Comparison of ENCODE assay signal across 8 mouse cellular contexts in the genomic region with DNA sequence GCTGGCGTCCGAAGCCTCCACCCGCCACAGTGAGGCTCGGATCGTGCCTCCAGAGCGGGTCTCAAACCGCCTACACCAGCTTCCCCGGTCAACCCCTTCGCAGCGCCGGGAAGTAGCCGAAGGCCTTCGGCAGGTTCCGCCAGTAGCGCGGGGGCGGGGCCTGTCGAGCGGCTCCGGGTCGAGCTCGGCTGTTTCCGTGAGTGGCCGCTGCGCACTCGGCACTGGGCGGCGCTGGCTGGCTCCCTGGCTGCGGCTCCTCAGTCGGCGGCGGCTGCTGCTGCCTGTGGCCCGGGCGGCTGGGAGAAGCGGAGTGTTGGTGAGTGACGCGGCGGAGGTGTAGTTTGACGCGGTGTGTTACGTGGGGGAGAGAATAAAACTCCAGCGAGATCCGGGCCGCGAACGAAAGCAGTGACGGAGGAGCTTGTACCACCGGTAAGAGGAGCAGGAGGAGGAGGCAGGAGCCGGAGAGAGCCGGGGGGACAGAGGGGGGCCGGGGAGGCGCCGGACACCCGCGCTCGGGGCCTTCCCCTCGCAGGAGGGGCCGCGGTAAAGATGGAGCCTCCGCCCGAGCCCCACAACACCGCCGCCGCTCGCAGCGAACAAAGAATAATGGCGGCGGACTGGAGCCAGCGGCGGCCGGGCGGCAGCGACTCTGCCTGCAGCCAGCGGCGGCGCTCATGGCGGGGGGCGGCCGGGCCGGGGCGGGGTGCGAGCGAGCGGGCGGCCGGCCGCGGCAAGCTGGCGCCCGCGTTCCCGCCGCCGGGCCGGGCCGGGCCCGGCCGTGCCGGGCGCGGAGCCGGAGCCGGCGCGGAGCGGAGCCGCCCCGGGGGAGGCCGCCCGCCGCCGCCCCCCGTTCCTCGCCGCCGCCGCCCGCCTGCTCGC. TPM values are rescaled to one million over a fixed set of nuclear protein-coding genes. Genes with fewer than 3 reads are reported as not detected.
DNase-seq lines count a peak whose midpoint lies in the region; ATAC-seq and TF ChIP-seq lines count a peak whose summit lies in the region.

A gene (plus strand): TSS at position 57 of the 882 bp plus-strand sequence.

- intact Hi-C loops in heart, postnatal 36 days (cut with DNase I): loop anchor here (1.0 to 10.0 kb wide), 5 partner anchors 71 to 803 kb away; a partner anchor contains a TSS

- peak within 1 kb of the TSS; percentile 99 for H3K9ac ChIP-seq in forebrain, embryonic 16.5 days (replicated peaks; ENCODE audit: low read depth, low read length)
- peak within 1 kb of the TSS; percentile 97 for H3K9ac ChIP-seq in lung, embryonic 14.5 days

- TF ChIP-seq POLR2A in olfactory bulb, adult 2 months (IDR thresholded peaks at IDR 0.05; ENCODE audit: insufficient read depth, low read depth, low read length): no peak; the same call in none of the 2 replicates
- TF ChIP-seq POLR2A in thymus, adult 2 months (IDR thresholded peaks at IDR 0.05; ENCODE audit: control insufficient read depth, extremely low read depth, insufficient read depth, low read length, poor library complexity): peak; percentile 97

- peak within 1 kb of the TSS; percentile 99 for H3K4me2 ChIP-seq in forebrain, embryonic 16.5 days (ENCODE audit: low read length)
- peak within 1 kb of the TSS; percentile 87 for H3K4me2 ChIP-seq in lung, embryonic 14.5 days

- under 1% methylated on average over 64 of the region's 119 CpGs for WGBS in forebrain, embryonic 16.5 days
- under 1% methylated on average over 112 of the region's 119 CpGs for whole genome bisulfite sequencing in lung, embryonic 14.5 days
- WGBS in olfactory bulb, adult 2 months: 14% methylated on average over 118 of the region's 119 CpGs
- WGBS in thymus, adult 2 months: 14% methylated on average over 117 of the region's 119 CpGs

- H3K4me3 ChIP-seq in G1E (ENCODE audit: low read depth, low read length): peak within 1 kb of the TSS; percentile 79
- H3K4me3 ChIP-seq in forebrain, embryonic 16.5 days (replicated peaks; ENCODE audit: low read length): peak within 1 kb of the TSS; percentile 95
- peak within 1 kb of the TSS; percentile 92 for H3K4me3 ChIP-seq in layer of hippocampus, adult 2 months
- H3K4me3 ChIP-seq in lung, embryonic 14.5 days (ENCODE audit: low read depth, low read length): peak within 1 kb of the TSS; percentile 85
- H3K4me3 ChIP-seq in olfactory bulb, adult 2 months (ENCODE audit: insufficient read depth, low read depth, low read length): peak within 1 kb of the TSS; percentile 99
- peak within 1 kb of the TSS; percentile 88 for H3K4me3 ChIP-seq in thymus, adult 2 months (ENCODE audit: control insufficient read depth, insufficient read depth, low read length)

- H3K36me3 ChIP-seq in G1E (replicated peaks): peaks cover 35% of the 10 kb centered on the region
- H3K36me3 ChIP-seq in forebrain, embryonic 16.5 days (ENCODE audit: control insufficient read depth, insufficient read depth): no peaks in the 10 kb centered on the region
- H3K36me3 ChIP-seq in lung, embryonic 14.5 days (ENCODE audit: insufficient read depth): no peaks in the 10 kb centered on the region
- no peaks in the 10 kb centered on the region for H3K36me3 ChIP-seq in thymus, adult 2 months (ENCODE audit: control insufficient read depth, insufficient read depth, low read length)

- no peak for TF ChIP-seq CTCF in G1E (IDR thresholded peaks at IDR 0.05; ENCODE audit: low read depth, low read length)
- no peak; the same call in 1 of the 2 replicates for TF ChIP-seq CTCF in layer of hippocampus, adult 2 months (conservative IDR thresholded peaks at IDR 0.05)
- TF ChIP-seq CTCF in lung, embryonic 14.5 days (IDR thresholded peaks at IDR 0.05; ENCODE audit: low read depth): no peak
- TF ChIP-seq CTCF in olfactory bulb, adult 2 months (IDR thresholded peaks at IDR 0.05; ENCODE audit: insufficient read depth, low read depth, low read length): no peak
- peak; percentile 62 for TF ChIP-seq CTCF in thymus, adult 2 months (IDR thresholded peaks at IDR 0.05; ENCODE audit: borderline replicate concordance, control insufficient read depth, extremely low read depth, insufficient read depth, low read length, poor library complexity)

- peaks cover 50% of the 10 kb centered on the region for H3K4me1 ChIP-seq in G1E (ENCODE audit: insufficient read depth, low read depth, low read length)
- H3K4me1 ChIP-seq in forebrain, embryonic 16.5 days (replicated peaks; ENCODE audit: control insufficient read depth, insufficient read depth, low read length): peaks cover 17% of the 10 kb centered on the region
- peaks cover 11% of the 10 kb centered on the region; the same call in 1 of the 2 replicates for H3K4me1 ChIP-seq in lung, embryonic 14.5 days (ENCODE audit: insufficient read depth)
- H3K4me1 ChIP-seq in olfactory bulb, adult 2 months (ENCODE audit: control insufficient read depth, insufficient read depth, low read length): no peaks in the 10 kb centered on the region
- H3K4me1 ChIP-seq in thymus, adult 2 months (replicated peaks; ENCODE audit: control insufficient read depth, insufficient read depth, low read length): peaks cover 22% of the 10 kb centered on the region

- H3K27ac ChIP-seq in forebrain, embryonic 16.5 days (ENCODE audit: low read length): peak within 1 kb of the TSS; percentile 99
- peak within 1 kb of the TSS; percentile 99 for H3K27ac ChIP-seq in layer of hippocampus, adult 2 months
- peak within 1 kb of the TSS; percentile 100 for H3K27ac ChIP-seq in lung, embryonic 14.5 days (ENCODE audit: low read depth)
- peak within 1 kb of the TSS; percentile 96 for H3K27ac ChIP-seq in olfactory bulb, adult 2 months (ENCODE audit: insufficient read depth, low read depth, low read length)
- peak within 1 kb of the TSS; percentile 97 for H3K27ac ChIP-seq in thymus, adult 2 months (ENCODE audit: control insufficient read depth, insufficient read depth, low read length)

- peak; percentile 99 for DNase-seq in G1E (ENCODE audit: low spot score)
- DNase-seq in cerebellum, adult 18-20 months: peak; percentile 97 to 99
- peak; percentile 98 for DNase-seq in heart, postnatal 36 days
- DNase-seq in layer of hippocampus, adult 2 months (ENCODE audit: low spot score in 2 of 2): peak; percentile 98 to 99
- peak; percentile 98 for DNase-seq in lung, embryonic 14.5 days
- peak; percentile 98 for DNase-seq in thymus, adult 2 months

- ATAC-seq in G1E (ENCODE audit: extremely low read depth, insufficient number of reproducible peaks, low FRiP score, poor library complexity, severe bottlenecking): peak; percentile 82
- ATAC-seq in forebrain, embryonic 16.5 days: peak; percentile 98
- ATAC-seq in lung, embryonic 14.5 days (ENCODE audit: insufficient read depth): peak; percentile 99

- H3K9me3 ChIP-seq in G1E (replicated peaks): no peaks in the 10 kb centered on the region
- H3K9me3 ChIP-seq in forebrain, embryonic 16.5 days (ENCODE audit: control insufficient read depth, low read length): no peaks in the 10 kb centered on the region
- no peaks in the 10 kb centered on the region for H3K9me3 ChIP-seq in lung, embryonic 14.5 days (ENCODE audit: low read depth, low read length)

- H3K27me3 ChIP-seq in G1E (ENCODE audit: insufficient read depth, low read length): no peaks in the 10 kb centered on the region
- H3K27me3 ChIP-seq in forebrain, embryonic 16.5 days (replicated peaks; ENCODE audit: control insufficient read depth, insufficient read depth, low read length): no peaks in the 10 kb centered on the region
- H3K27me3 ChIP-seq in lung, embryonic 14.5 days (ENCODE audit: insufficient read depth, low read length): no peaks in the 10 kb centered on the region
- H3K27me3 ChIP-seq in thymus, adult 2 months (ENCODE audit: control insufficient read depth, insufficient read depth, low read length): no peaks in the 10 kb centered on the region

RNA-seq across cellular contexts. Expression of the gene that starts here (rescaled TPM):
- total RNA-seq in G1E (2014; fragmentation: Nextera tagmentation): 164 and 179 TPM in 2 replicates
- total RNA-seq in G1E (2017): 73.3 and 81.0 TPM in 2 replicates
- 13.1 and 19.0 TPM in 2 replicates for polyA plus RNA-seq in G1E (2012)
- 51.6 and 61.4 TPM in 2 replicates for polyA plus RNA-seq in forebrain, embryonic 16.5 days (2015; fragmentation: Nextera tagmentation; extraction: Ambion mirVana)
- 10 to 100 TPM; 22.7 to 25.6 TPM for total RNA-seq in heart, postnatal 36 days (2021)
- 10 to 100 TPM; 54.3 to 55.9 TPM for total RNA-seq in layer of hippocampus, adult 2 months (2021)
- polyA plus RNA-seq in lung, embryonic 14.5 days (2014; fragmentation: Nextera tagmentation; extraction: Ambion mirVana): 50.0 and 52.3 TPM in 2 replicates
- polyA plus RNA-seq in olfactory bulb, adult 2 months (2012; ENCODE audit: insufficient read depth, insufficient read length, low replicate concordance, missing spikeins): 112 TPM in 1 of 2 replicates, not detected in the other
- 74.5 and 78.5 TPM in 2 replicates for polyA plus RNA-seq in thymus, adult 2 months (2012; rRNA removed)

Comparison
In these comparisons a context has a peak if more than half of its experiments do, and no peak if none do; other contexts are left out.
1. Peak in every context shown above with its lines: DNase-seq, ATAC-seq, H3K4me3 ChIP-seq and H3K27ac ChIP-seq.